Mouse (Mus musculus) forebrain, embryonic 10.5 days (tissue): Measurements from ENCODE around the gene Hbp1. TPM values are rescaled to one million over a fixed set of nuclear protein-coding genes. Genes with fewer than 3 reads are reported as not detected.

Experiments
- DNase-seq: peaks from one replicate; pipeline ENCODE4 v3.0.0-alpha.2; 2017; ENCODE audit warnings: low spot score; ENCODE audit errors: extremely low spot score
- H3K27ac ChIP-seq: fragments of 300-500 bp; sonication (generic); 2 replicates; pipeline ENCODE4 v1.5.1; 2016; ENCODE audit warnings: mild to moderate bottlenecking
- H3K27me3 ChIP-seq: fragments of 300-500 bp; sonication (generic); 2 replicates; pipeline ENCODE4 v1.6.1; 2016; ENCODE audit warnings: mild to moderate bottlenecking; ENCODE audit not compliant: poor library complexity, severe bottlenecking
- H3K36me3 ChIP-seq: fragments of 300-500 bp; sonication (generic); replicated peaks from 2 replicates; pipeline ENCODE4 v1.6.1; 2016; ENCODE audit warnings: mild to moderate bottlenecking, moderate library complexity
- H3K4me1 ChIP-seq: fragments of 300-500 bp; sonication (generic); 2 replicates; pipeline ENCODE4 v1.6.1; 2016
- H3K4me3 ChIP-seq: fragments of 300-500 bp; sonication (generic); 2 replicates; pipeline ENCODE4 v1.5.1; 2016; ENCODE audit warnings: mild to moderate bottlenecking, moderate library complexity
- H3K9me3 ChIP-seq: fragments of 300-500 bp; sonication (generic); 2 replicates; pipeline ENCODE4 v1.6.1; 2016; ENCODE audit warnings: mild to moderate bottlenecking, moderate library complexity
- WGBS: fragments of 180-500 bp; shearing (Covaris S2); methylation state at CpG from one replicate; pipeline ENCODE4 v1.1.7; 2016; 5-methylcytosine and 5-hydroxymethylcytosine counted together
- polyA plus RNA-seq: library from polyadenylated mRNA; unstranded; fragments of >200 nt; fragmentation: Nextera tagmentation; extraction: Ambion mirVana; gene quantifications from 2 replicates; pipeline ENCODE4 v1.2.1, GENCODE M21; 2016

Gene Hbp1
- polyA plus RNA-seq, 1 experiment from 2014 or later: 69.6 TPM

GRCm38 (mm10) chr12:31944405-31944804, 5.9 kb downstream of the Hbp1 start:
- 91% methylated on average over 2 of the region's 2 CpGs for WGBS
- H3K4me3 ChIP-seq: no peak overlapping the region
- no peaks in the 10 kb centered on the region for H3K27me3 ChIP-seq
- peaks cover 48% of the 10 kb centered on the region for H3K36me3 ChIP-seq
- no peaks in the 10 kb centered on the region for H3K9me3 ChIP-seq
- H3K27ac ChIP-seq: no peak overlapping the region
- DNase-seq: no peak
- H3K4me1 ChIP-seq: peaks cover 10% of the 10 kb centered on the region

GRCm38 (mm10) chr12:31943020-31943654, 7.2 kb downstream of the Hbp1 start:
- H3K4me3 ChIP-seq: no peak overlapping the region
- WGBS: 91% methylated on average over 4 of the region's 4 CpGs

GRCm38 (mm10) chr12:31939026-31939425, 11.3 kb downstream of the Hbp1 start:
- no peak for DNase-seq
- Histone ChIP-seq H3K4me3 (no peak overlapping the region), H3K9me3 (no peaks in the 10 kb centered on the region), H3K27me3 (no peaks in the 10 kb centered on the region), H3K36me3 (peaks cover 96% of the 10 kb centered on the region), H3K27ac (no peak overlapping the region), H3K4me1 (peaks cover 6% of the 10 kb centered on the region; the same call in 1 of the 2 replicates)

More at GRCm38 (mm10) chr12:31943020-31943654, 7.2 kb downstream of the Hbp1 start:
- DNase-seq: no peak
- Histone ChIP-seq H3K9me3 (no peaks in the 10 kb centered on the region), H3K27ac (no peak overlapping the region), H3K4me1 (peaks cover 5% of the 10 kb centered on the region), H3K36me3 (peaks cover 61% of the 10 kb centered on the region), H3K27me3 (no peaks in the 10 kb centered on the region)

- H3K36me3 ChIP-seq: peaks cover 95% of the 10 kb centered on the region
- no peak for DNase-seq
- no peak overlapping the region for H3K4me3 ChIP-seq
- H3K9me3 ChIP-seq: no peaks in the 10 kb centered on the region
- H3K27me3 ChIP-seq: no peaks in the 10 kb centered on the region
- H3K27ac ChIP-seq: no peak overlapping the region
- H3K4me1 ChIP-seq: peaks cover 6% of the 10 kb centered on the region; the same call in 1 of the 2 replicates
- 90% methylated on average over 4 of the region's 4 CpGs for WGBS
Observed at GRCm38 (mm10) chr12:31938391-31938997, 11.8 kb downstream of the Hbp1 start.

GRCm38 (mm10) chr12:31937613-31938012, 12.7 kb downstream of the Hbp1 start:
- Histone ChIP-seq H3K9me3 (no peaks in the 10 kb centered on the region), H3K36me3 (peaks cover 95% of the 10 kb centered on the region), H3K4me3 (no peak overlapping the region), H3K27ac (no peak overlapping the region), H3K27me3 (no peaks in the 10 kb centered on the region), H3K4me1 (peaks cover 6% of the 10 kb centered on the region; the same call in 1 of the 2 replicates)
- 93% methylated on average over 3 of the region's 3 CpGs for WGBS
- no peak for DNase-seq

GRCm38 (mm10) chr12:31936657-31937300, 13.6 kb downstream of the Hbp1 start:
- Histone ChIP-seq H3K9me3 (no peaks in the 10 kb centered on the region), H3K4me3 (no peak overlapping the region), H3K36me3 (peaks cover 95% of the 10 kb centered on the region), H3K4me1 (peaks cover 6% of the 10 kb centered on the region; the same call in 1 of the 2 replicates), H3K27me3 (no peaks in the 10 kb centered on the region), H3K27ac (no peak overlapping the region)
- DNase-seq: no peak
- WGBS: 34% methylated on average over 6 of the region's 6 CpGs

GRCm38 (mm10) chr12:31931818-31932217, 18.5 kb downstream of the Hbp1 start:
- no peaks in the 10 kb centered on the region for H3K9me3 ChIP-seq
- peaks cover 3% of the 10 kb centered on the region; the same call in 1 of the 2 replicates for H3K4me1 ChIP-seq
- H3K4me3 ChIP-seq: no peak overlapping the region
- no peaks in the 10 kb centered on the region for H3K27me3 ChIP-seq
- H3K36me3 ChIP-seq: peaks cover 98% of the 10 kb centered on the region
- over 99% methylated on average over 3 of the region's 3 CpGs for WGBS
- DNase-seq: no peak
- H3K27ac ChIP-seq: no peak overlapping the region

- Histone ChIP-seq H3K27ac (no peak overlapping the region), H3K9me3 (no peaks in the 10 kb centered on the region), H3K4me3 (no peak overlapping the region), H3K4me1 (no peaks in the 10 kb centered on the region), H3K27me3 (no peaks in the 10 kb centered on the region), H3K36me3 (peaks cover 95% of the 10 kb centered on the region)
- WGBS: 94% methylated on average over 3 of the region's 3 CpGs
- DNase-seq: no peak
Observed at GRCm38 (mm10) chr12:31928498-31928897, 21.8 kb downstream of the Hbp1 start.

- WGBS: 61% methylated on average over 4 of the region's 4 CpGs
- H3K4me1 ChIP-seq: no peaks in the 10 kb centered on the region
- no peaks in the 10 kb centered on the region for H3K27me3 ChIP-seq
- no peak overlapping the region for H3K4me3 ChIP-seq
- H3K27ac ChIP-seq: no peak overlapping the region
- H3K36me3 ChIP-seq: peaks cover 81% of the 10 kb centered on the region
- H3K9me3 ChIP-seq: no peaks in the 10 kb centered on the region
- peak; percentile 36 for DNase-seq
Observed at GRCm38 (mm10) chr12:31926661-31927061, 23.7 kb downstream of the Hbp1 start.

GRCm38 (mm10) chr12:31925343-31925742, 25.0 kb downstream of the Hbp1 start:
- H3K9me3 ChIP-seq: no peaks in the 10 kb centered on the region
- H3K4me3 ChIP-seq: no peak overlapping the region
- H3K36me3 ChIP-seq: peaks cover 75% of the 10 kb centered on the region
- H3K27me3 ChIP-seq: no peaks in the 10 kb centered on the region
- H3K27ac ChIP-seq: no peak overlapping the region
- no peaks in the 10 kb centered on the region for H3K4me1 ChIP-seq
- no peak for DNase-seq
- WGBS: 86% methylated on average over 6 of the region's 6 CpGs

GRCm38 (mm10) chr12:31924135-31924534, 26.2 kb downstream of the Hbp1 start:
- 87% methylated on average over 3 of the region's 3 CpGs for WGBS
- peaks cover 65% of the 10 kb centered on the region for H3K36me3 ChIP-seq

GRCm38 (mm10) chr12:31920464-31921405, 29.6 kb downstream of the Hbp1 start:
- no peaks in the 10 kb centered on the region for H3K4me1 ChIP-seq
- no peak for DNase-seq
- 87% methylated on average over 18 of the region's 18 CpGs for WGBS
- H3K4me3 ChIP-seq: no peak overlapping the region
- H3K27ac ChIP-seq: no peak overlapping the region
- peaks cover 34% of the 10 kb centered on the region for H3K36me3 ChIP-seq
- H3K9me3 ChIP-seq: no peaks in the 10 kb centered on the region
- no peaks in the 10 kb centered on the region for H3K27me3 ChIP-seq

More at GRCm38 (mm10) chr12:31924135-31924534, 26.2 kb downstream of the Hbp1 start:
- H3K27ac ChIP-seq: no peak overlapping the region
- no peak overlapping the region for H3K4me3 ChIP-seq
- DNase-seq: no peak
- H3K9me3 ChIP-seq: no peaks in the 10 kb centered on the region
- H3K4me1 ChIP-seq: no peaks in the 10 kb centered on the region
- H3K27me3 ChIP-seq: no peaks in the 10 kb centered on the region
